Mouse (Mus musculus): ENCODE results near the gene AI593442. TPM values are rescaled to one million over a fixed set of nuclear protein-coding genes. Genes with fewer than 3 reads are reported as not detected.
A peak's percentile ranks its signal among the peaks of the same experiment; 100 is the strongest.

Gene AI593442
- polyA plus RNA-seq (2015; fragmentation: Nextera tagmentation; extraction: Ambion mirVana) = 0.05 TPM in 1 of 2 replicates, not detected in the other

DNA sequence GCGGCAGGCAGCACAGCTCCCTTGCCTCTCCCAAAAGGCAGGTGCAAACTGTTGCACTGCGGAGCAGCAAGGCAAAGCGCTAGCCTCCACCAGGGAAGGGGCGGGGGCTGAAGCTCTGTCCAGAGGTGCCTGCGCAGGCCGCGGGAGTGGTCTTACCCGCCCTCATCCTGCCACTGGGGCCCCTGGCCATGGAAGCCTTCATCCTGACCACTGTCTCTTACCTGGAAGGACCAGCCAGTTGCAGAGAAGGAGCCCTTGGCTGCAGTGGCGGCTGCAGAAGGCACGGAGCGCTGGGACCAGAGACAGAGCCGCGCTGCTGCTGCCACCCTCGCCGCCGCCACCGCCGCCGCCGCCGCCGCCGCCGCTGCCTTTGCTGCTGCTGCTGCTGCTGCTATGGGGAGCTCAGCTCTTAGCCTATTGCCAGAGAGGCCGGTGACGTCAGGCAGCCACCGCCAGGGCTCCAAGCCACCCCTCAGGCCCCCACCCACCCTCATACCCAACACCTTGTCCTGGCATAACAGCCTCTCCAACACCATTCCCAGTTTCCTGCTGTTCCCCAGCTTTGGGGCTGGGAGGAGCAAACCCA, at the start of gene AI593442:
Gene AI593442, minus strand, starts transcription at position 419 of the 586 bp plus-strand sequence.
- peak within 1 kb of the TSS; percentile 19; the same call in 1 of the 2 replicates for H3K4me3 ChIP-seq (replicated peaks)
- no peak within 1 kb of the TSS for H3K9ac ChIP-seq
- WGBS (ENCODE audit: insufficient replicate concordance) = 2% methylated on average over 17 of the region's 27 CpGs
- H3K36me3 ChIP-seq = no peaks in the 10 kb centered on the region
- ATAC-seq (ENCODE audit: low read depth) (no peak), DNase-seq (no peak)
- H3K27me3 ChIP-seq = peaks cover 41% of the 10 kb centered on the region
- peak within 1 kb of the TSS; percentile 39 for H3K4me2 ChIP-seq
- no peak within 1 kb of the TSS for H3K27ac ChIP-seq
- no peaks in the 10 kb centered on the region for H3K4me1 ChIP-seq (replicated peaks)
- no peaks in the 10 kb centered on the region for H3K9me3 ChIP-seq (replicated peaks)

DNA sequence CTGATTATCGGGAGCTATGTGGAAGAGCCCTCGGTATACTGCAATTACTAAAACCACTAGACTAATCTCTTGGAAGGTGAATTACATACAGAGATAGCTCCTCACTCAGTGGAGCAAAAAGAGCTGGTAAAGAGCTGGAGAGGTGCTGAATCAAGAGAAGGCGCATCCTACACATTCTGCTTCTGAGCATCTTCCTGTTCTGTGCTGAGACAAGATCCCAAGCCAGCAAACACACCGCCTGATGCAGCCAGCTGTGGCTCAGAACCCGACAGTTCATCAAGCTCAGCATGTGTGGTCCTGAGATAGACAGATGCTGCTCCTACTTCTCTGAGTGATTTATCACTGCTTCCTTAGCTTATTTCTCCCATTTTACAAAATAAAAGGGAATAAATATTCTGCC, 49.2 kb upstream of the AI593442 start:
- H3K27me3 ChIP-seq = no peaks in the 10 kb centered on the region
- H3K36me3 ChIP-seq = no peaks in the 10 kb centered on the region
- H3K9me3 ChIP-seq (replicated peaks) = no peaks in the 10 kb centered on the region
- H3K9ac ChIP-seq = no peak overlapping the region
- no peaks in the 10 kb centered on the region for H3K4me1 ChIP-seq (replicated peaks)
- no peak overlapping the region for H3K4me3 ChIP-seq (replicated peaks)
- WGBS (ENCODE audit: insufficient replicate concordance) = 58% methylated on average over 5 of the region's 5 CpGs
- ATAC-seq (ENCODE audit: low read depth) (no peak), DNase-seq (no peak)
- no peak overlapping the region for H3K27ac ChIP-seq
- H3K4me2 ChIP-seq = no peak overlapping the region

DNA sequence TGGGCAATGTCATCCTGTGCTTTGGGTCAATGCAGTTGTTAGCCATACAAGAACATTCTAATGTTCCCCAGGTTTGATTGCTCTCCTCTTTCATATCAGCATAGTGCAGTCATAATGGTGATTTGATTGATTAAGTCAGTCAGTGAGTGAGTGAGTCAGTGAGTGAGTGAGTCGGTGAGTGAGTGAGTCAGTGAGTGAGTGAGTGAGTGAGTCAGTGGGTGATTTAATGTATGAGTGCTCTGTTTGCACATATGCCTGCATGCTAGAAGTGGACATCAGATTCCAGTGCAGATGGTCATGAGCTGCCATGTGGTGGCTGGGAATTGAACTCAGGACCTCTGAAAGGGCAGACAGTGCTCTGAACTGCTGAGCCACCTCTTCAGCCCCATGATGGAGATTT, 43.0 kb upstream of the AI593442 start:
- WGBS (ENCODE audit: insufficient replicate concordance) = 59% methylated on average over 1 of the region's 1 CpGs

DNA sequence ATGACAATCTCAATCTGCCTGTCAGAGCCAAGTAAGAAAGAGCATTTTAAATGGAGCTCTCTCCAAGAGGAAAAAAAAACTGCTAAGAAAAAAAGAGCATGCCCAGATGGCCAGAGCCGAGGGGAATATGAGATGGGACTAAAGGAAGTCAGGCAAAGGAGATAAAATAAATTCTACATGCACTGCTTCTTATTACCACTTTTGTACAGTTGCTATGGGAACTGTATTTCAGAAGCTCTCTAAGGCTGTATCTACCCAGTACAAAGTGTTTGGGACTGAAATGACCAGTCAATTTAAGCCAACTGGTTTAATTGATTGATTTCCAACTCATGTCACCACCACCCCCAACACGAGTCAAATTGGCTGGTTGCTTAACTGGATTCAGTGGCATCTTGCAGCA, 40.0 kb upstream of the AI593442 start:
- Histone ChIP-seq H3K9me3 (replicated peaks) (no peaks in the 10 kb centered on the region), H3K27me3 (no peaks in the 10 kb centered on the region), H3K4me1 (replicated peaks) (no peaks in the 10 kb centered on the region), H3K9ac (no peak overlapping the region), H3K27ac (no peak overlapping the region), H3K4me3 (replicated peaks) (no peak overlapping the region), H3K36me3 (no peaks in the 10 kb centered on the region), H3K4me2 (no peak overlapping the region)
- ATAC-seq (ENCODE audit: low read depth) = no peak
- no peak for DNase-seq
- 38% methylated on average over 2 of the region's 2 CpGs for WGBS (ENCODE audit: insufficient replicate concordance)

More for the DNA sequence above, 43.0 kb upstream of the AI593442 start:
- no peak overlapping the region for H3K4me3 ChIP-seq (replicated peaks)
- no peak overlapping the region for H3K9ac ChIP-seq
- no peak overlapping the region for H3K4me2 ChIP-seq
- no peak for DNase-seq
- H3K9me3 ChIP-seq (replicated peaks) = no peaks in the 10 kb centered on the region
- H3K4me1 ChIP-seq (replicated peaks) = no peaks in the 10 kb centered on the region
- ATAC-seq (ENCODE audit: low read depth) = no peak
- no peaks in the 10 kb centered on the region for H3K36me3 ChIP-seq
- H3K27ac ChIP-seq = no peak overlapping the region
- H3K27me3 ChIP-seq = no peaks in the 10 kb centered on the region

DNA sequence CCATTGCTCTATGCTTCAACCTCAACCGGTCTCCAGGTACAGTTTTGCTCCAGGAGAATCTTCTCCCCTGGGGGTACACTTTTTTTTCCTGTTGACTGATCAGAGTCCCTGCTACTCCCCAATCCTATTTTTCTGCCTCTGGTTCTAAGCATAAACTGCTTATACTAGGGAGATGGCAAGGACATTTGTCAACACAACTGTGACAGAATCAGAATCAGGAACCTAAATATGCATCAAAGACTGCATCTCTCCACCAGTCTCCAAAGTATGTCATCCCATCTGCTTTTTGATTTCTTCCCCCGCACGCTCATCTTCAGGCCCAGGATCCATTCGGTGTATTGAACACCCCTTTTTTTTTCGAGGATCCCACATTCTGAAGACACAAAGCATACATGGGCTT, 456 bp upstream of the AI593442 start:
- Histone ChIP-seq H3K4me3 (replicated peaks) (no peak overlapping the region), H3K27ac (no peak overlapping the region), H3K36me3 (no peaks in the 10 kb centered on the region), H3K9ac (no peak overlapping the region), H3K27me3 (peaks cover 41% of the 10 kb centered on the region), H3K4me1 (replicated peaks) (no peaks in the 10 kb centered on the region), H3K9me3 (replicated peaks) (no peaks in the 10 kb centered on the region), H3K4me2 (no peak overlapping the region)
- DNase-seq = no peak
- no peak for ATAC-seq (ENCODE audit: low read depth)
- WGBS (ENCODE audit: insufficient replicate concordance) = 45% methylated on average over 5 of the region's 5 CpGs

DNA sequence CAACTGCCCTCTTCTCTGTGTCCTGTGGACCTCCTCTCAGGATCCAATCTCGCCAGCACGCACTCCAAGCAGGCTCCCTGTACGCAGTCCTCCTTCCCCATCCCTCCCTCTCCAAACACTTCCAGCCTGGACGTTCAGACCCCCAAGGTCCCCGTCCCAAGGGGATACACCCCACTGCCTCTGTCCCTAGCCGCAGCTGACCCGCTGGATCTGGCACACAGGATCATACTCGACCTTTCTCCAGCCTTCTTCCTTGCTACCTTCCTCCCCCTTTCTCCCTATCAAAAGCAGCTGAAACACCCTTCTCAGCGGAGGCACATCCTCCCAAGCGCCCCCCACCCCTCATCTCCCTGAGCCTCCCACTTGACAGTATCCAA, 753 bp downstream of the AI593442 start:
- WGBS (ENCODE audit: insufficient replicate concordance) = under 1% methylated on average over 10 of the region's 10 CpGs
- Histone ChIP-seq H3K36me3 (no peaks in the 10 kb centered on the region), H3K27ac (no peak overlapping the region), H3K9ac (no peak overlapping the region), H3K4me2 (peak overlapping the region; percentile 39), H3K9me3 (replicated peaks) (no peaks in the 10 kb centered on the region), H3K27me3 (peaks cover 41% of the 10 kb centered on the region), H3K4me1 (replicated peaks) (no peaks in the 10 kb centered on the region), H3K4me3 (replicated peaks) (peak overlapping the region; percentile 19; the same call in 1 of the 2 replicates)
- ATAC-seq (ENCODE audit: low read depth) = no peak
- no peak for DNase-seq

DNA sequence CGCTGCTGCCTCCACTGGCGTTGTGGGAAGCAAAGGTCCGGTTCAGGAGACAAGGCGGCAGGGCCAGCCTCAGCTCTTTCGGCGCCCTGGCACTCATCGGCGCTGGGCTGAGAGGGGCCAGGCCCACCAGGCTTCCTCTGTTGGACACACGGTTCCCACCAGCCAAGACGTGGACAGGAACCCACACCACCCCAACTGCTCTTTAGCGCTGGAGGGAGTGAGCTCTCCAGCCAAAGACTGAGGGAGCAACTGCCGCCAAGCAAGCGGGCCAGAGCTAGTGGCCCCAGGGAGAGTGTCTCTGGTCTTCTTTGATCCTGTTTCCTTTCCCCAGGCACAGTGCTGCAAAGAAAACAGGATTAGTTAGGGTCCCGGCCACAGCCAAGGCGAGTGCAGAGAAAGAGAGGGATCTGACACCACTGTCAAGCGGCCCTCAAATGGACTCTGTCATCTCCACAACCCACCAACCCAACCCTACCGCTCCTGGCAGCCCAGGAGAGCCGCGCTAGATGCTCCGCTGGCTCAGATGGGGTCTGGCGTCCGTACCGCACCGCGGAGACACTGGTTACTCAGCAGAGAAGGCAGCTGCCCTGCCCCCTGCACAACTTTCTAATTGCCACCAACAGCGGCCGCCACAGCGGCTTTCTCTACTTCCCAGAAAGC, 1.3 kb downstream of the AI593442 start:
- H3K4me3 ChIP-seq (replicated peaks) = no peak overlapping the region
- DNase-seq = no peak
- 2% methylated on average over 28 of the region's 28 CpGs for WGBS (ENCODE audit: insufficient replicate concordance)

DNA sequence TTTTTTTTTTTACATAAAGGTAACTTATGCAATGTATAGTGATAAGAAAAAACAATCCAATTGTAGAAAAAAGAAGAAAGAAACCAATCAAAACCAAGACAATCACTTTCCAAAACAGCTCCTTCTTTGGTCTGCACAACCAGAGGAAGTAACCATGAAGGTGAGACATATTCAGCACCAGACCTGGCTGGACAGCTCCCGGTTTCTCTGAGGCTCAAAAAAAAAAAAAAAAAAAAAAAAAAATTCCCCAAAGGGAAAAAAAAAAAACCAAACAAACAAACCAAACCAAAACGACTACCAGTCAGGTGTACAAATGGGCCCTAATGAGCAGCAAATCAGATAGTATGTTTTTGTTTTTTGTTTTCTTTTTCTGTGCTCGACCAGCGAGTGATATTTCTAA, 3.0 kb downstream of the AI593442 start:
- Histone ChIP-seq H3K36me3 (no peaks in the 10 kb centered on the region), H3K4me2 (no peak overlapping the region), H3K27me3 (peaks cover 41% of the 10 kb centered on the region), H3K9me3 (replicated peaks) (no peaks in the 10 kb centered on the region), H3K4me3 (replicated peaks) (no peak overlapping the region), H3K27ac (no peak overlapping the region), H3K4me1 (replicated peaks) (no peaks in the 10 kb centered on the region), H3K9ac (no peak overlapping the region)
- 12% methylated on average over 4 of the region's 4 CpGs for WGBS (ENCODE audit: insufficient replicate concordance)
- ATAC-seq (ENCODE audit: low read depth) (no peak), DNase-seq (no peak)

More for the DNA sequence above, 1.3 kb downstream of the AI593442 start:
- no peak overlapping the region for H3K4me2 ChIP-seq
- H3K27ac ChIP-seq = no peak overlapping the region
- H3K9me3 ChIP-seq (replicated peaks) = no peaks in the 10 kb centered on the region
- peaks cover 41% of the 10 kb centered on the region for H3K27me3 ChIP-seq
- no peak for ATAC-seq (ENCODE audit: low read depth)
- no peaks in the 10 kb centered on the region for H3K36me3 ChIP-seq
- no peaks in the 10 kb centered on the region for H3K4me1 ChIP-seq (replicated peaks)
- H3K9ac ChIP-seq = no peak overlapping the region

DNA sequence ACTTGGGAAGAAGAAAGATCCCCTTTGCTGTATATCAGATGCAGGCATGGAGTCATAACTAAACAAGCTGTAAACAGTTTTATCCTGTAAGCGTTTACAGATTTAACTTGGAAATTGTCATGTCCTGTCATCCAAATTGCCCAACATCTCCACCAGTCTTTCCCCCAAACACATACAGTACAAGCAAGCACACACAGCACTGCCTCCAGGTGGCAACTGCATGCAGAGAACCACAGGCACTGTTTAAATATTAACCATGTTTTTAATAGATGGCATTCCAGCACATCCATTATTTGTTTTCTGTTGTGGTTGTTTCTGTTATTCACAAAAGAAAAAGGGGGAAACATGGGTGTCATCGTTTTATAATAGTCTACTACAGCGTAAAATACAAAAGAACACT, 3.6 kb downstream of the AI593442 start:
- ATAC-seq (ENCODE audit: low read depth) (no peak), DNase-seq (no peak)
- no peaks in the 10 kb centered on the region for H3K9me3 ChIP-seq (replicated peaks)
- no peak overlapping the region for H3K4me3 ChIP-seq (replicated peaks)
- no peaks in the 10 kb centered on the region for H3K36me3 ChIP-seq
- H3K27ac ChIP-seq = no peak overlapping the region
- H3K27me3 ChIP-seq = peaks cover 39% of the 10 kb centered on the region
- no peak overlapping the region for H3K4me2 ChIP-seq
- H3K4me1 ChIP-seq (replicated peaks) = no peaks in the 10 kb centered on the region
- no peak overlapping the region for H3K9ac ChIP-seq
- WGBS (ENCODE audit: insufficient replicate concordance) = 42% methylated on average over 3 of the region's 3 CpGs

DNA sequence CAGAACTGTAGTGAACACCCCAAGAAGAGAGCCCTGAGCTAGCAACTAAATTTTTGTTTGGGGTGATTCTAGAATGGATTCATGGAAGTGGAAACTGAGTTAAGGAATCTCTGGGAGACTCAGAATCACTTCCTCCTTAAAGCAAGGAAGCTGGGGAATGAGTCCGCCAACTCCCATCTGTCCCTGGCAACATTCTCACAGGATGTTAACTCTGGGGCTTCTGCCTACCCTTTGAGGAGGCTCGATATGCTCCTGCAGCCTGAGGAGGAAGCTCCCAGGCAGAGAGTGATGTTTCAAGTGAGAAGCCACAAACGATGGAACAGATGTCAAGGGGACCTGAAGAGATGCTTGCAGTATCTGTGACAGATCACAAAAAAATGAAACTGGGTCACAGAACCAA, 18.2 kb downstream of the AI593442 start:
- Histone ChIP-seq H3K27ac (no peak overlapping the region), H3K27me3 (no peaks in the 10 kb centered on the region), H3K9ac (no peak overlapping the region), H3K36me3 (no peaks in the 10 kb centered on the region), H3K4me2 (no peak overlapping the region), H3K4me3 (replicated peaks) (no peak overlapping the region), H3K9me3 (replicated peaks) (no peaks in the 10 kb centered on the region), H3K4me1 (replicated peaks) (no peaks in the 10 kb centered on the region)
- DNase-seq (no peak), ATAC-seq (ENCODE audit: low read depth) (no peak)
- WGBS (ENCODE audit: insufficient replicate concordance) = 41% methylated on average over 3 of the region's 3 CpGs

DNA sequence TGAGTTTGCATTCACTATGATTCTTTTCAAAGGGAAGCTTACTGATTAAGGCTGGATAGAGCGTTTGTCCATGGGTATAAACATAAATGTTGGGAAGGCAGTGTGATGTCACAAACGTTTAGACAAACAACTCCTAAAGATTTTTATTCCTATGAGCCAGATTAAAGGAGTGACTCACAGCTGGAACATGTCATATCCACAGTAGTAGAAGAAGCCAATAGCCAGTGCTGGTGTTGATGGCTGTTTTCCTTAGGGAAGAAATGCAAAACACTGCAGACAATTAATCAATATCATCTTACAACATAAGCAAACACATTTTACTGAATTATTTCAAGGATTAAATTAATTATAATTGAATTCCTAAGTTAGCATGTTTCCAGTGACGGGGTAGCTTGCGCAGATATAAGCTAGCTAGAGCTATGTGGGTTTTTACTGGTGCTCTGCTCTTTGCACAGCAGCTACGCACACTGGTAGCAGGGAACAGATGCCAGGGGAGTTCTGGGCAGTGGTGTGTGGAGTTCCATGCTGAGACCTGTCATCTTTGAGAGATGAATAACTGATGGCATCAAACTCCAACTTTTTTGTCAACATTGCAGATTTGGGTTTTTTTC, 29.1 kb downstream of the AI593442 start:
- DNase-seq = no peak
- H3K9ac ChIP-seq = no peak overlapping the region
- H3K4me3 ChIP-seq (replicated peaks) = no peak overlapping the region
- no peaks in the 10 kb centered on the region for H3K36me3 ChIP-seq
- H3K27ac ChIP-seq = no peak overlapping the region
- H3K4me2 ChIP-seq = no peak overlapping the region
- ATAC-seq (ENCODE audit: low read depth) = no peak
- 62% methylated on average over 5 of the region's 5 CpGs for WGBS (ENCODE audit: insufficient replicate concordance)
- no peaks in the 10 kb centered on the region for H3K27me3 ChIP-seq
- no peaks in the 10 kb centered on the region for H3K9me3 ChIP-seq (replicated peaks)
- no peaks in the 10 kb centered on the region for H3K4me1 ChIP-seq (replicated peaks)

DNA sequence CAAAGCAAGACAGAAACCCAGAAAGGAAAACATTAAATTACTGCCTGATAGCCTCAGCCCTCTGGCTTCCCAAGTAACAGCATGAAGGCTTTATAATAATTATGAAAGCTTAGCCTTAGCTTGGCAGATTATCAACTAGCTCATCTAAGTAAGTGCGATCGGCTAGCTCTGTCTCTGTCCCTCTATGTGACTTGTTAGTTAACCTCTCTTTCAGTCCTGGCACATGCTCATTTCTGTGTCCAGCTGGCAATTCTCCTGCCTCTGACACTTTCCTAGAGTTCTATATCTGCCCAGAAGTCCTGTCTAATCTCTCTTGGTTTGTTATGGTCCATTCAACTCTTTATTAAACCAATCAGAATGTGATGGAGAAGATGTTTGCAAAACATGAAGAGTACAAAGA, 34.3 kb downstream of the AI593442 start:
- Histone ChIP-seq H3K36me3 (no peaks in the 10 kb centered on the region), H3K4me2 (no peak overlapping the region), H3K4me1 (replicated peaks) (no peaks in the 10 kb centered on the region), H3K27me3 (no peaks in the 10 kb centered on the region), H3K27ac (no peak overlapping the region), H3K4me3 (replicated peaks) (no peak overlapping the region), H3K9ac (no peak overlapping the region), H3K9me3 (replicated peaks) (no peaks in the 10 kb centered on the region)
- DNase-seq = no peak
- 59% methylated on average over 2 of the region's 2 CpGs for WGBS (ENCODE audit: insufficient replicate concordance)
- ATAC-seq (ENCODE audit: low read depth) = no peak

Measured in liver, embryonic 13.5 days (tissue).